ENCODE assay signal across 20 mouse cellular contexts in the genomic region with DNA sequence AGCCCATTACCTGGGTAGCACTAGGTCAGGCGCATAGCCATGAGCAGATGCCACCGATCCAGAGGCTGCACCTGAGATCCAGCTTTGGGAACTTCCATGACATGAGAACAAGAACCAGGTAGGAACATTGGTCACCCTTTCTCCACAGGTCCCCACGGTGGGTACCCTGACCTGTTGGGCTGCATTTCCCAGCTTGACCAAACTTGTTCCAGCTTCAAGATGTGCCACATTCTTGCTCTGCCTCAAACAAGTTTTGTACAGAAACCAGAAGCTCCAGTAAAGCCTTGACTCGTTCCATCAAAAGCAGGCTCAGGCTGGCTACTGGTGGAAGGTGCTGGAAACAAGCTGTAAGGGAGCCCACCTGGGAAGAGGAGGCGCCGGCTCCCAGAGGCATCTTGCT. TPM values are rescaled to one million over a fixed set of nuclear protein-coding genes. Genes with fewer than 3 reads are reported as not detected.
"Had no signal": no experiment of that assay in that cellular context is flagged by ENCODE, and none has a peak within 500 bp of the region (broad histone marks: within the 10 kb centered on the region; RNA-seq: fewer than 3 reads in every experiment).

No protein-coding gene starts in this region.

- H3K27me3 ChIP-seq: liver, embryonic 13.5 days; lung, embryonic 15.5 days; midbrain, embryonic 15.5 days; neural tube, embryonic 12.5 days; stomach, embryonic 15.5 days had no signal

- DNase-seq: kidney, adult 18-20 months; kidney, postnatal 10 days; kidney, postnatal 4 days; left cerebral cortex, postnatal 4 days; liver, embryonic 13.5 days; liver, postnatal 0 days; lung, postnatal 14 days; right cerebral cortex, postnatal 14 days; thymus, adult 18-20 months; thymus, postnatal 25 days had no signal

- H3K36me3 ChIP-seq: intestine, embryonic 15.5 days; liver, embryonic 13.5 days; lung, embryonic 15.5 days; midbrain, embryonic 15.5 days; neural tube, embryonic 12.5 days; stomach, embryonic 15.5 days had no signal

- H3K27ac ChIP-seq: intestine, embryonic 15.5 days; liver, embryonic 13.5 days; lung, embryonic 15.5 days; macrophage; midbrain, embryonic 15.5 days; neural tube, embryonic 12.5 days; stomach, embryonic 15.5 days had no signal

- H3K9me3 ChIP-seq: intestine, embryonic 15.5 days; liver, embryonic 13.5 days; lung, embryonic 15.5 days; megakaryocyte, embryonic 14.5 days; midbrain, embryonic 15.5 days; neural tube, embryonic 12.5 days; stomach, embryonic 15.5 days had no signal

- H3K4me2 ChIP-seq: intestine, embryonic 15.5 days; liver, embryonic 13.5 days; lung, embryonic 15.5 days; midbrain, embryonic 11.5 days; midbrain, embryonic 15.5 days; neural tube, embryonic 12.5 days; stomach, embryonic 15.5 days had no signal

- H3K4me1 ChIP-seq: liver, embryonic 13.5 days had no signal

- ATAC-seq: intestine, embryonic 15.5 days; liver, postnatal 0 days; midbrain, embryonic 15.5 days had no signal

- H3K4me3 ChIP-seq: intestine, embryonic 15.5 days; liver, embryonic 13.5 days; lung, embryonic 15.5 days; megakaryocyte, embryonic 14.5 days; midbrain, embryonic 15.5 days; neural tube, embryonic 12.5 days; stomach, embryonic 15.5 days had no signal

- H3K9ac ChIP-seq: intestine, embryonic 15.5 days; liver, embryonic 13.5 days; liver, postnatal 0 days; lung, embryonic 15.5 days; midbrain, embryonic 15.5 days; neural tube, embryonic 12.5 days; stomach, embryonic 15.5 days had no signal

RNA-seq across cellular contexts. Expression of a gene that starts 29.9 kb away (rescaled TPM):
- total RNA-seq: monocyte, adult 5-6 weeks; neutrophil, adult 5-6 weeks had no signal
